Mouse (Mus musculus) yolk sac, embryonic 10.5 days (tissue): Measurements from ENCODE around the gene Camk1d.

Experiments
- DNase-seq: peaks from one replicate; pipeline ENCODE4 v3.0.0-alpha.2; 2017; ENCODE audit warnings: low spot score

Camk1d gene

GRCm38 (mm10) chr2:5714211-5715053, at the start of gene Camk1d:
Camk1d (minus strand) TSS chr2:5714515.
- DNase-seq = peak; percentile 71

GRCm38 (mm10) chr2:5762031-5762430, 47.7 kb upstream of the Camk1d start:
- no peak for DNase-seq

- DNase-seq = no peak
Observed at GRCm38 (mm10) chr2:5760479-5761008, 46.2 kb upstream of the Camk1d start.

- DNase-seq = no peak
Observed at GRCm38 (mm10) chr2:5758569-5758968, 44.3 kb upstream of the Camk1d start.

- no peak for DNase-seq
Observed at GRCm38 (mm10) chr2:5750872-5751271, 36.6 kb upstream of the Camk1d start.

GRCm38 (mm10) chr2:5749210-5749609, 34.9 kb upstream of the Camk1d start:
- DNase-seq = peak; percentile 10

- no peak for DNase-seq
Observed at GRCm38 (mm10) chr2:5747545-5748043, 33.3 kb upstream of the Camk1d start.

- no peak for DNase-seq
Observed at GRCm38 (mm10) chr2:5746529-5746928, 32.2 kb upstream of the Camk1d start.

GRCm38 (mm10) chr2:5743886-5744285, 29.6 kb upstream of the Camk1d start:
- DNase-seq = no peak

- DNase-seq = no peak
Observed at GRCm38 (mm10) chr2:5740913-5741312, 26.6 kb upstream of the Camk1d start.

GRCm38 (mm10) chr2:5735881-5736280, 21.6 kb upstream of the Camk1d start:
- no peak for DNase-seq

GRCm38 (mm10) chr2:5733300-5734085, 19.2 kb upstream of the Camk1d start:
- DNase-seq = no peak

- DNase-seq = no peak
Observed at GRCm38 (mm10) chr2:5732047-5732446, 17.7 kb upstream of the Camk1d start.

GRCm38 (mm10) chr2:5730364-5730792, 16.1 kb upstream of the Camk1d start:
- DNase-seq = no peak

- no peak for DNase-seq
Observed at GRCm38 (mm10) chr2:5729931-5730330, 15.6 kb upstream of the Camk1d start.

GRCm38 (mm10) chr2:5725028-5725701, 10.8 kb upstream of the Camk1d start:
- DNase-seq = no peak

GRCm38 (mm10) chr2:5717675-5718074, 3.4 kb upstream of the Camk1d start:
- DNase-seq = no peak

- DNase-seq = no peak
Observed at GRCm38 (mm10) chr2:5715544-5715943, 1.2 kb upstream of the Camk1d start.

- DNase-seq = no peak
Observed at GRCm38 (mm10) chr2:5715054-5715410, 717 bp upstream of the Camk1d start.

GRCm38 (mm10) chr2:5713325-5714210, 747 bp downstream of the Camk1d start:
- DNase-seq = no peak

GRCm38 (mm10) chr2:5712255-5712654, 2.1 kb downstream of the Camk1d start:
- no peak for DNase-seq
